Mouse (Mus musculus): Measurements from ENCODE around the gene Oprm1. TPM values are rescaled to one million over a fixed set of nuclear protein-coding genes. Genes with fewer than 3 reads are reported as not detected.
"Not testable (repeated sequence)": the region's sequence is repeated elsewhere in the genome, so short reads cannot be mapped to it uniquely, and the experiment has no call there.

The Oprm1 gene
- polyA plus RNA-seq, 1 experiment from 2014 or later, result 0.04 TPM

GRCm38 (mm10) chr10:6848834-6849233 lies 90.5 kb downstream of the Oprm1 start:
- no peak for TF ChIP-seq CTCF (IDR thresholded peaks at IDR 0.05; ENCODE audit: low read depth)
- Histone ChIP-seq H3K27ac (no peak overlapping the region), H3K27me3 (ENCODE audit: insufficient read depth, low read length) (no peaks in the 10 kb centered on the region), H3K4me2 (ENCODE audit: low read length) (no peak overlapping the region), H3K9ac (ENCODE audit: low read depth, low read length) (no peak overlapping the region), H3K36me3 (ENCODE audit: insufficient read depth, low read length) (no peaks in the 10 kb centered on the region), H3K4me3 (replicated peaks; ENCODE audit: low read depth, low read length) (no peak overlapping the region), H3K9me3 (replicated peaks; ENCODE audit: low read length) (no peaks in the 10 kb centered on the region), H3K4me1 (replicated peaks; ENCODE audit: insufficient read depth, low read length) (no peaks in the 10 kb centered on the region)
- DNase-seq (ENCODE audit: low spot score) (peak; percentile 41), ATAC-seq (replicated peaks; ENCODE audit: low FRiP score, low read depth) (no peak)
- 62% methylated on average over 2 of the region's 2 CpGs for WGBS

- no peak for TF ChIP-seq CTCF (IDR thresholded peaks at IDR 0.05; ENCODE audit: low read depth)
- WGBS, result 86% methylated on average over 3 of the region's 3 CpGs
- Histone ChIP-seq H3K4me1 (replicated peaks; ENCODE audit: insufficient read depth, low read length) (no peaks in the 10 kb centered on the region), H3K4me3 (replicated peaks; ENCODE audit: low read depth, low read length) (no peak overlapping the region), H3K4me2 (ENCODE audit: low read length) (no peak overlapping the region), H3K36me3 (ENCODE audit: insufficient read depth, low read length) (no peaks in the 10 kb centered on the region), H3K27me3 (ENCODE audit: insufficient read depth, low read length) (no peaks in the 10 kb centered on the region), H3K27ac (no peak overlapping the region), H3K9me3 (replicated peaks; ENCODE audit: low read length) (no peaks in the 10 kb centered on the region), H3K9ac (ENCODE audit: low read depth, low read length) (no peak overlapping the region)
- ATAC-seq (replicated peaks; ENCODE audit: low FRiP score, low read depth) (no peak), DNase-seq (ENCODE audit: low spot score) (no peak)
Measured at GRCm38 (mm10) chr10:6855812-6856211, 97.5 kb downstream of the Oprm1 start.

GRCm38 (mm10) chr10:6871418-6872072 lies 113.2 kb downstream of the Oprm1 start:
- Histone ChIP-seq H3K36me3 (ENCODE audit: insufficient read depth, low read length) (no peaks in the 10 kb centered on the region), H3K4me3 (replicated peaks; ENCODE audit: low read depth, low read length) (no peak overlapping the region), H3K9me3 (replicated peaks; ENCODE audit: low read length) (no peaks in the 10 kb centered on the region), H3K4me2 (ENCODE audit: low read length) (no peak overlapping the region), H3K4me1 (replicated peaks; ENCODE audit: insufficient read depth, low read length) (no peaks in the 10 kb centered on the region), H3K9ac (ENCODE audit: low read depth, low read length) (no peak overlapping the region), H3K27me3 (ENCODE audit: insufficient read depth, low read length) (no peaks in the 10 kb centered on the region), H3K27ac (no peak overlapping the region)
- 75% methylated on average over 7 of the region's 7 CpGs for WGBS
- DNase-seq (ENCODE audit: low spot score), result no peak
- ATAC-seq (replicated peaks; ENCODE audit: low FRiP score, low read depth), result no peak
- no peak for TF ChIP-seq CTCF (IDR thresholded peaks at IDR 0.05; ENCODE audit: low read depth)

- no peak overlapping the region for H3K4me2 ChIP-seq (ENCODE audit: low read length)
- TF ChIP-seq CTCF (IDR thresholded peaks at IDR 0.05; ENCODE audit: low read depth), result no peak
- H3K36me3 ChIP-seq (ENCODE audit: insufficient read depth, low read length), result no peaks in the 10 kb centered on the region
- no peaks in the 10 kb centered on the region for H3K27me3 ChIP-seq (ENCODE audit: insufficient read depth, low read length)
- DNase-seq (ENCODE audit: low spot score) (no peak), ATAC-seq (replicated peaks; ENCODE audit: low FRiP score, low read depth) (no peak)
- H3K4me3 ChIP-seq (replicated peaks; ENCODE audit: low read depth, low read length), result no peak overlapping the region
- H3K4me1 ChIP-seq (replicated peaks; ENCODE audit: insufficient read depth, low read length), result no peaks in the 10 kb centered on the region
- H3K9me3 ChIP-seq (replicated peaks; ENCODE audit: low read length), result no peaks in the 10 kb centered on the region
- no peak overlapping the region for H3K9ac ChIP-seq (ENCODE audit: low read depth, low read length)
- no peak overlapping the region for H3K27ac ChIP-seq
- WGBS, result 74% methylated on average over 1 of the region's 1 CpGs
Measured at GRCm38 (mm10) chr10:6873917-6874316, 115.6 kb downstream of the Oprm1 start.

- 88% methylated on average over 2 of the region's 2 CpGs for WGBS
- H3K4me3 ChIP-seq (replicated peaks; ENCODE audit: low read depth, low read length), result no peak overlapping the region
- no peak for ATAC-seq (replicated peaks; ENCODE audit: low FRiP score, low read depth)
- no peaks in the 10 kb centered on the region for H3K9me3 ChIP-seq (replicated peaks; ENCODE audit: low read length)
- H3K36me3 ChIP-seq (ENCODE audit: insufficient read depth, low read length), result no peaks in the 10 kb centered on the region
- TF ChIP-seq CTCF (IDR thresholded peaks at IDR 0.05; ENCODE audit: low read depth), result no peak
- H3K27me3 ChIP-seq (ENCODE audit: insufficient read depth, low read length), result no peaks in the 10 kb centered on the region
- DNase-seq (ENCODE audit: low spot score), result no peak
- no peak overlapping the region for H3K9ac ChIP-seq (ENCODE audit: low read depth, low read length)
- no peak overlapping the region for H3K4me2 ChIP-seq (ENCODE audit: low read length)
- no peaks in the 10 kb centered on the region for H3K4me1 ChIP-seq (replicated peaks; ENCODE audit: insufficient read depth, low read length)
- no peak overlapping the region for H3K27ac ChIP-seq
Measured at GRCm38 (mm10) chr10:6878276-6878881, 120.1 kb downstream of the Oprm1 start.

- not testable (repeated sequence) for H3K4me2 ChIP-seq (ENCODE audit: low read length); H3K4me1 ChIP-seq (replicated peaks; ENCODE audit: insufficient read depth, low read length); DNase-seq (ENCODE audit: low spot score); H3K27ac ChIP-seq; H3K9ac ChIP-seq (ENCODE audit: low read depth, low read length); ATAC-seq (replicated peaks; ENCODE audit: low FRiP score, low read depth); H3K9me3 ChIP-seq (replicated peaks; ENCODE audit: low read length); H3K36me3 ChIP-seq (ENCODE audit: insufficient read depth, low read length); H3K27me3 ChIP-seq (ENCODE audit: insufficient read depth, low read length); H3K4me3 ChIP-seq (replicated peaks; ENCODE audit: low read depth, low read length)
- 100% methylated on average over 1 of the region's 1 CpGs for WGBS
Measured at GRCm38 (mm10) chr10:6882041-6882440, 123.7 kb downstream of the Oprm1 start.

Measured in kidney, postnatal 0 days (tissue).